Mouse (Mus musculus): ENCODE data around the gene Cfdp1.

Cfdp1 gene

GRCm38 (mm10) chr8:111853861-111854501 is at the start of gene Cfdp1:
Cfdp1 (minus strand) TSS chr8:111854291.
- DNase-seq (ENCODE audit: low spot score in 2 of 2), result peak; percentile 86 to 93

GRCm38 (mm10) chr8:111902080-111902479 is 48.0 kb upstream of the Cfdp1 start:
- no peak for DNase-seq (ENCODE audit: low spot score in 2 of 2)

DNA sequence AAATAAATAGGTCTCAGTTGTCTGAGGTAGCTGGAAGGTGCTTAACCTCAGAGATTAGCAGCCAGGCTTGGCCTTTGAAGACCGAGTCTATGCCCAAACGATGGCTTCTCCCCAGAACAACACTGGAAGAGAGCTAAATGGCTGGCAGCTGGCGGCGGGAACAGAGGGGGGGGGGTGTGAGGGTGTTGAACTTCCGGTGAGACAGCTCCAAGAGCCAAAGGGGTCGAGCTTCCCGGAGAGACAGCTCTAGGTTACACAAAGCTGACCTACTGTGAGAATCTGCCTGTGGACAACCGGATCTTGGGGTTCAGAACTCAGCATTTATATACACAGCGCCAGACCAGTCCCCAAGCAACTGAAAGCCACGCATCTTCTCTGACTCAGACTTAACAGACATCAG is 44.5 kb upstream of the Cfdp1 start:
- no peak for DNase-seq (ENCODE audit: low spot score in 2 of 2)

- no peak for DNase-seq (ENCODE audit: low spot score in 2 of 2)
Measured at GRCm38 (mm10) chr8:111894955-111895354, 40.9 kb upstream of the Cfdp1 start.

DNA sequence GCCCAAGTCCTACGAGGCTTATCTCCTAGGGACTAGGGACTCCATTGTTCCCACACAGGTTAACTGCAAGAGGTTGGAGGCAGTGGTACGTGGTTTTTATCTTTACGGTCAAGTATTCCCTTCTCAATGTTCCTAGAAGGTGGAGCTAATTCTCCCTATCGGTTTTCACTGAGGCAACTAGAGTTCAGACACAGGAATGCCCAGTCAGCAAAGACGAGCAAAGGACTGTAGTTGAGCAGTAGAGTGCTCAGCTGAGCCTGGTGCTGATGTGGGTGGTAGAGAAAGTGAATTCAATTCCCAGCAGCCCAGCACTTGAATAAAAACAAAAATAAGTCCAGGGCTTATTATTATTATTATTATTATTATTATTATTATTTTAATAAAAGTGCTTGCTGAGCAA is 38.5 kb upstream of the Cfdp1 start:
- DNase-seq (ENCODE audit: low spot score in 2 of 2), result no peak

DNA sequence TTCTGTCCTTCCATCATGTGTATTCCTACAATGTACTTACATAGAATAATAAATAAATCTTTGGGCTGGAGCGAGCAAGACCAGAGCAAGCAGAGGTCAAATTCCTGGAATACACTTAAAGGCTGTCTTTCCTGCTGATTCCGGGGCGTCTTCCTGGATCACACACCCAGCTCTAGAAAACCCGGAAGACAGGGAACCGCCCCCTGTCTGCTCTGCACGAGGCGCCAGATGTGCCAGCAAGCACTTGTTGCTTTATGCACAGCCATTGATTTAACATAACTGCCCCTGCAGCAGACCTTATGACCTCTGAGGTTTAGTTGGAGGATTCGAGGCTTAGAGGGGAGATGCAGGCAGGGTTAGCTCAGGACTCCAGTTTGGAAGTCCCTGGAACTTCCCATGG is 37.9 kb upstream of the Cfdp1 start:
- DNase-seq (ENCODE audit: low spot score in 2 of 2), result no peak

- no peak for DNase-seq (ENCODE audit: low spot score in 2 of 2)
Measured at GRCm38 (mm10) chr8:111890911-111891303, 36.8 kb upstream of the Cfdp1 start.

GRCm38 (mm10) chr8:111889931-111890910 is 36.1 kb upstream of the Cfdp1 start:
- DNase-seq (ENCODE audit: low spot score in 2 of 2), result no peak

DNA sequence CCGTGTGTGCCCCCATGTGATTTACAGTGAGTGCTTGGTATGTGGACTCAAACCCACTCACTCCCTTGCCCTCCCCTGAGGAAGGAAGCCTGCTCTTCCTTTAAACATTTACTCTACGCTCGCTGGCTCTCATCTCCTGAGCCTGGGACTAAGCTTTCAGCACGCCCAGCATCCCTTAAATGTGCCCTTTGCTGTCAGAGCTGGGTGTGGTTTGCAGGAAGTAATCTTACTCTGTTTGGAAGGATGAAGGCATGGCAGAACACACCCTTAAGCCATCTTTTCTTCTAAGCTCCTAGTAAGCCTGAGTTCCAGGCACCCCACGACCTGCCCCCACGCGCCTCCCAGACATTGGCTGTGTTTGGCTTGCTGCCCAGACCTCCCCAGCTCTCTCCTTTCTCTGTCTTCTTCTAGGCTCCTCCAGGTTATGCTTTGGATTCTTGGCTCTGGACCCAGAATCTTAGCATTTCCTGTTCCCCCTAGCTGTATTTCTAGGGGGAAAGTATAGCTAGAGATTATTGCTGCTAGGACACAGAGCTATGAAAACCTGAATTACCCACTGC is 34.1 kb upstream of the Cfdp1 start:
- DNase-seq (ENCODE audit: low spot score in 2 of 2), result no peak

GRCm38 (mm10) chr8:111887479-111887878 is 33.4 kb upstream of the Cfdp1 start:
- no peak for DNase-seq (ENCODE audit: low spot score in 2 of 2)

DNA sequence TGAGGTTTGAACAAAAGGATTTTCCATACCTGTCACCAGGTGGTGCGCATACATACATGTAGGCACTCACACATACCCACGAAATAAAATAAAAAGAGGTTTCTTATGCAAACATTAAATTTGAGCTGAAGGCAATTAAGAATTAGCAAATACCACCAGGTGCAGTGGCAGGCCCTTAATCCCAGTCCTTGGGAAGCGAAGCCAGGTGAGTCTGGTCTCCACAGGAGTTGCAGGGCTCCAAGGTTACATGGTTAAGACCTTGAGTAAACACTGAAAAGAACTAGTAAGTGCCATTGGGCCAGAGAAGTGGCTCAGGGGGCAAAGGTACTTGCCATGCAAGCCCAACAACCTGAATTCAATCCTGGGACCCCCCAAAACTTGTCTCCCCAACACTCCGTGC is 29.5 kb upstream of the Cfdp1 start:
- no peak for DNase-seq (ENCODE audit: low spot score in 2 of 2)

DNA sequence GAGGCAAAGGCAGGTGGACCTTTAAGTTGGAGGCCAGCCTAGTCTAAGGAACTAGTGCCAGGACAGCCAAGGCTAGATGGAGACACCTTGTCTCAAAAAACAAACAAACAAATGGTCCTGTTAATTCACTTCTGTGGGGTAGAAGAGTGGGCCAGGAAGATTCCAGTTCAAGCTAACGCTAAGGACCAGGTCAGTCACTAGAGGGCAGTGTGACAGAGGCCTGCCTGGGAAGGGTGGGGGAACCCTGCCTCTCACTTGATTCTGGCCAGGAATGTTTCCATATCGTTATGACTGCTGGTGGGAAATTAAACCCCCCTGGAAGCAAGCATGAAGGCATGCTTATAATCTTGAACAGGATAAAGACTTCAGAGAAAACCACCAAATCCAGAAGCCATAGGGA is 27.5 kb upstream of the Cfdp1 start:
- DNase-seq (ENCODE audit: low spot score in 2 of 2), result peak in 1 of 2 experiments; percentile 36

- DNase-seq (ENCODE audit: low spot score in 2 of 2), result no peak
Measured at GRCm38 (mm10) chr8:111877711-111878110, 23.6 kb upstream of the Cfdp1 start.

DNA sequence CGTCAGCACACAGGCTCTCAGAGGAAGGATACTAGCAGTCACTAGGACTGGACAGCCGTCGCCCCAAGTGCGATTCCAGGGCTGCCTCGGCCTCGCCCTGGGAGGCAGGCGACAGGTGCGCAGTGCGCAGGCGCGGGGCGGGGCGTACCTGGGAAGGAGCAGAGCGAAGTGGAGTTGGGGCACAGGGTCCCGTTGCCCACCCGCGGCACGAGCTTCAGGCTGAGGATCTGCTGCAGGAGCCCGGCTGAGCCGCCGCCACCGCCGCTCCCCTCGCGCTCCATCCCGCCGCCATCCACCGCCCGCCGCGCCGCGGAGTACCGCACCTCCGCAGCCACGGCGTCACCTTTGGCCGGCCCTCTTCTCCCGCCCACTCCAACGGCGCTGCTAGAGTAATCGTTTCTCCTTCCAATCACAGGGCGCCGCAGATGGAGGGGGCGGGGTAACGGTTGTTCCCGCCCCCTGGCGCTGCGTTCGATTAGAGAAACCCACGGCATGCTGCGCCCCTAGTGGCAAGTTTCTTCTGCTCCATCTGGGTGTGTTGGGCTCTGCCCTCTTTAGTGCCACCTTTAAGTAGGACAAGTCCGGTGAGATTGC is 22.4 kb upstream of the Cfdp1 start, which contains the start of gene Tmem170:
Gene Tmem170 (minus strand): TSS at position 396 of the 594 bp plus-strand sequence.
- DNase-seq (ENCODE audit: low spot score in 2 of 2), result peak; percentile 94 to 97

DNA sequence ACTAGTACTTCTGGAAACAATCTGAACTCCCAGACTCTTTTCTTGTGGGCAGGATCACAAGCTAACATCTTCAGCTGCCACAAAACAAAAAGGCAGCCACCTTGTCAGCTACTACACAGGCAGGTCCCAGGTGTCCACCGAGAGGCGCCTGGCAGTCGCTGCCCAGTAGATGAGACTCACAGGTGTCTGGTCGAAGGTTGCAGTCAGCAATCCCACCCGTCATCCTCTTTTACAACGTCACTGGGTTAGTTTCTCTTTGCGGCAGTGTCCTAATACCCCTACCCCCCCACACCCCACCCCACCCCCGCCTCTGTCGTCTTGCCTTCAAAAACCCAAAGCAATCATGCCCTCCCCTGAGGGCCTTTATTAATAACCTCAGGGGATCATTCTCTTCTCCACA is 21.7 kb upstream of the Cfdp1 start:
- DNase-seq (ENCODE audit: low spot score in 2 of 2), result no peak

DNA sequence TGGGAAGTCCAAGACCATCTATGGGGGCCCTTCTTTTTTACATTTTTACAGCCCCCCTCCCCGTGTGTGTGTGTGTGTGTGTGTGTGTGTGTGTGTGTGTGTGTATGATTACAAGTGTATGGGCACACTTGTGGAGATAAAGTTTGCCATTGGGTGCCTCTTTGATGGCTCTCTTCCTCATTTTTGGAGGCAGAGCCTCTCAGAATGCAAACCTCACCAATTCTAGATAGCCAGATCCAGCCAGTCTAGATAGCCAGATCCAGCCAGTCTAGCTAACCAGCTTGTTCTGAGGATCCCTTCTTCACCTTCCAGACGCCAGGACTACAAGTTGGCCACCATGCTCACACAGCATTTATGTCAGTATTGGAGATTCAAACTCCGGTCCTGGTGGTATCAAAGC is 17.2 kb upstream of the Cfdp1 start:
- no peak for DNase-seq (ENCODE audit: low spot score in 2 of 2)

- DNase-seq (ENCODE audit: low spot score in 2 of 2), result no peak
Measured at GRCm38 (mm10) chr8:111870379-111870778, 16.3 kb upstream of the Cfdp1 start.

- no peak for DNase-seq (ENCODE audit: low spot score in 2 of 2)
Measured at GRCm38 (mm10) chr8:111868664-111869063, 14.6 kb upstream of the Cfdp1 start.

- DNase-seq (ENCODE audit: low spot score in 2 of 2), result no peak
Measured at GRCm38 (mm10) chr8:111865857-111866256, 11.8 kb upstream of the Cfdp1 start.

GRCm38 (mm10) chr8:111865130-111865852 is 11.2 kb upstream of the Cfdp1 start:
- DNase-seq (ENCODE audit: low spot score in 2 of 2), result no peak

GRCm38 (mm10) chr8:111864648-111865047 is 10.6 kb upstream of the Cfdp1 start:
- DNase-seq (ENCODE audit: low spot score in 2 of 2), result no peak

Measured in spleen, postnatal 14 days (tissue).